Mouse (Mus musculus): ENCODE results near the gene Hoxa5.

The Hoxa5 gene

GRCm38 (mm10) chr6:52201269-52201668 lies 3.1 kb downstream of the Hoxa5 start:
- DNase-seq (ENCODE audit: low read depth, low spot score) = no peak

- DNase-seq (ENCODE audit: low read depth, low spot score) = no peak
Observed at GRCm38 (mm10) chr6:52200751-52201250, 3.6 kb downstream of the Hoxa5 start.

- no peak for DNase-seq (ENCODE audit: low read depth, low spot score)
Observed at GRCm38 (mm10) chr6:52200073-52200750, 4.2 kb downstream of the Hoxa5 start.

GRCm38 (mm10) chr6:52197271-52197670 lies 7.1 kb downstream of the Hoxa5 start:
- DNase-seq (ENCODE audit: low read depth, low spot score) = no peak

- no peak for DNase-seq (ENCODE audit: low read depth, low spot score)
Observed at GRCm38 (mm10) chr6:52196811-52197210, 7.6 kb downstream of the Hoxa5 start.

- DNase-seq (ENCODE audit: low read depth, low spot score) = no peak
Observed at GRCm38 (mm10) chr6:52194690-52195089, 9.7 kb downstream of the Hoxa5 start.

- peak; percentile 20 for DNase-seq (ENCODE audit: low read depth, low spot score)
Observed at GRCm38 (mm10) chr6:52191860-52192550, 12.4 kb downstream of the Hoxa5 start.

- no peak for DNase-seq (ENCODE audit: low read depth, low spot score)
Observed at GRCm38 (mm10) chr6:52190906-52191810, 13.2 kb downstream of the Hoxa5 start, which contains the start of gene Hoxa4. Gene Hoxa4 (minus strand): TSS chr6:52191753.

- DNase-seq (ENCODE audit: low read depth, low spot score) = no peak
Observed at GRCm38 (mm10) chr6:52190410-52190809, 14.0 kb downstream of the Hoxa5 start.

- DNase-seq (ENCODE audit: low read depth, low spot score) = no peak
Observed at GRCm38 (mm10) chr6:52189909-52190308, 14.5 kb downstream of the Hoxa5 start.

GRCm38 (mm10) chr6:52189172-52189591 lies 15.2 kb downstream of the Hoxa5 start:
- no peak for DNase-seq (ENCODE audit: low read depth, low spot score)

GRCm38 (mm10) chr6:52186500-52186899 lies 17.9 kb downstream of the Hoxa5 start:
- DNase-seq (ENCODE audit: low read depth, low spot score) = no peak

- DNase-seq (ENCODE audit: low read depth, low spot score) = no peak
Observed at GRCm38 (mm10) chr6:52185834-52186233, 18.6 kb downstream of the Hoxa5 start.

GRCm38 (mm10) chr6:52185222-52185621 lies 19.2 kb downstream of the Hoxa5 start:
- DNase-seq (ENCODE audit: low read depth, low spot score) = no peak

- DNase-seq (ENCODE audit: low read depth, low spot score) = no peak
Observed at GRCm38 (mm10) chr6:52184668-52185067, 19.7 kb downstream of the Hoxa5 start.

GRCm38 (mm10) chr6:52183311-52184080 lies 20.9 kb downstream of the Hoxa5 start:
- no peak for DNase-seq (ENCODE audit: low read depth, low spot score)

- DNase-seq (ENCODE audit: low read depth, low spot score) = no peak
Observed at GRCm38 (mm10) chr6:52182793-52183192, 21.6 kb downstream of the Hoxa5 start.

- no peak for DNase-seq (ENCODE audit: low read depth, low spot score)
Observed at GRCm38 (mm10) chr6:52182030-52182429, 22.4 kb downstream of the Hoxa5 start.

- DNase-seq (ENCODE audit: low read depth, low spot score) = no peak
Observed at GRCm38 (mm10) chr6:52180726-52181125, 23.7 kb downstream of the Hoxa5 start.

- no peak for DNase-seq (ENCODE audit: low read depth, low spot score)
Observed at GRCm38 (mm10) chr6:52180213-52180710, 24.1 kb downstream of the Hoxa5 start.

GRCm38 (mm10) chr6:52179690-52180089 lies 24.7 kb downstream of the Hoxa5 start:
- DNase-seq (ENCODE audit: low read depth, low spot score) = no peak

Measured in retina, adult 2 months (tissue).